Mouse (Mus musculus) thymus, postnatal 36 days (tissue): ENCODE results near the gene Egflam.

Experiments
- DNase-seq, 2 experiments: peaks; one replicate each; pipeline ENCODE4 v3.0.0; 2022; ENCODE audit warnings: mixed read lengths in 2 of 2

Egflam gene

DNA sequence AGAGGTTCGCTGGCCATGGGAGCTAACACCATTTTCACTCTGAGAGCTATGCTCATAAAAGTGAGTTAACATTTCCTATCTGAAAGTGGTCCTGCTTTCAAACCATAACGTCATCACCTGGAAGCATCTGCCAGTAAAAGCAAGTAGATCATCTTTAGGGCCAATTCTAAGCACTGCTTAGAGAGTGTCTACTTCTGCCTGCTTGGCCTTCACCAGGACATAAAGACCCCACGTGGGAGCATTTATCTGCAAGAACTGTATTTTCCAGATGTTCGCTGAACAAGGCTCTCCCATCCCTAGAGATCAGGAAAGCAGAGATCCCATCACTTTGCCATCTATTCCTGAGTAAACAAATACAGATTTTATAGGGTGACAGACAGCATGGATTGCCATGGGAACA is 108.2 kb downstream of the Egflam start:
- DNase-seq, result no peak

DNA sequence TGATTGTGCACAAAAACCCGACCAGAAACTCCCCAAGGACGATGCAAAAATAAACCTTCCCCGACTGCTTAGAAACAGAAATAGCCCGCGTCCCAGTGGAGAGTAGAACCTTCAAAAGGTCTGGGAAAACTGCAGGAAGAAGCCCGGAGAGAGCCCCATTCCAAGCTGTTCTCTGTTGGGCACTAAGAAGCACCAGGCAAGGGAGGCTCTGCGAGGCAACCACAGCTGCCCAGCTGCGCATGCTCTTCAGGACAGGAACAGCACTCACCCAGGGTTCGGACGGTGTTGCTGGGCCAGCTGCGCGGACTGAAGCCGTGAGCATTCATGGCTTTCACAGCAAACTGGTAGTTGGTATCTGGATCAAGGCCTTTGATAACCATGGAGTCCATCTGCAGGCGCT is 108.7 kb downstream of the Egflam start:
- DNase-seq, result no peak

DNA sequence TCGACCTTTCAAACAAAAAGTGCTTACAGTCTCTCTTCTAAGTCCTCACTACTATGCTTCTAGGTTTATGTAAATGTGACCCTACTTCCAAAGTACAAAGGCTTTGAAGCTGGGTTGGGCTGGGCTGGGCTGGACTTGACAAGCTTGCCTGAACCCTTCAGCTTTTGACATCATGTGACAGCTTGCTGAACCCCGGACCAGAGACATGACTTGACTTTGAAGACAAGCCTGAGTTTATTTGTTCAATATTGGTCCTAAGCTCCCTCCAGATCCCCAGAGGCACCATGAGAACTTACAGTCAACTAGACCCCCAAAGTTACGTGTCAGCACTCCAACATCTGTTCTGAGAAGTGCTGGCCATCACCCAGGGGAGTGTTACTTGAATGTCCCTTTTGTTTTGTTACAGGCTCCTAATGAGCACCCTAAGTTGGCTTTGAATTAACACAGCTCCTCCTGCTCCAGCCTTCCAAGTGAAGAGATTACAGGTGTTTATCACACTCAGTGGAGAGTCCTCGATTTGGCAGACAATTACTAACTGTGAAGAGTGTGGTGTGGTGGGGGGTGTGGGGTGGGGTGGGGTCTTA is 109.3 kb downstream of the Egflam start:
- no peak for DNase-seq

DNA sequence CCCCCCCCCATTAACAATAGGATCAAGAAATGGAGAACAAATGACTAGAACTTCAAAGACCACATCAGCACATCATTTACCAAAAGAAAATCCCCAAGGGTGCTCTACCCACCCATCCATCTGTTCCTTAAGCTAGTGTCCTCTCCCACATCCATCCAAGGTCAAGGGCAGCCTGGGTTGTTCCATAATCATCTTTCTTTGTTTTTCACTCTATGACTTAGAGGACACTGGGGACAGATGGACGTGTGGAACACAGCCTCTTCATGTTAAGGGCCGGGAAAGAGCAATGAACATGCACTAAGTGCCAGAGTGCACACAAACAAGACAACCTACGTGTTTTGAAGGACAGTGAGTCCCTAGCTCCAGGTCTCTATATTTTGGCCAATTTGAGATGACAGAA is 110.3 kb downstream of the Egflam start:
- DNase-seq, result no peak

DNA sequence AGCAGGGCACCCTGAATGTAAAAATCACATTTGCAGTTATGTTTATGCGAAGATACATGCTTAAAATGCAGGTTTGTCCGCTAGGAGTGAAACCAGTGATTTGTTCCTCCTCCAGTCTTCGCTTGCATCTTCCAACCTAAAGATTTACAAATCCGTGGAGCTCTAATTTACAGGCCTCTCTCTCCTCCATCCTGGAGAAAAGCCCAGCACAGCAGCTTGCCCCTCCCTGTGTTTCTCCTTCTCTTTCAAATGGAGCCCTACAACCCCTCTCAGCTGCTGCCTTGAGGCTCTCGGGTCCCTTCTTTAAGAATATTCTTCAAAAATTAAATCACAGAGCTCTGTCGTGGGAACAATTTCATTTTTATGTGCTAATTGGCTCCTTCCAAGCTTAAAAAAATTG is 116.6 kb downstream of the Egflam start:
- no peak for DNase-seq

DNA sequence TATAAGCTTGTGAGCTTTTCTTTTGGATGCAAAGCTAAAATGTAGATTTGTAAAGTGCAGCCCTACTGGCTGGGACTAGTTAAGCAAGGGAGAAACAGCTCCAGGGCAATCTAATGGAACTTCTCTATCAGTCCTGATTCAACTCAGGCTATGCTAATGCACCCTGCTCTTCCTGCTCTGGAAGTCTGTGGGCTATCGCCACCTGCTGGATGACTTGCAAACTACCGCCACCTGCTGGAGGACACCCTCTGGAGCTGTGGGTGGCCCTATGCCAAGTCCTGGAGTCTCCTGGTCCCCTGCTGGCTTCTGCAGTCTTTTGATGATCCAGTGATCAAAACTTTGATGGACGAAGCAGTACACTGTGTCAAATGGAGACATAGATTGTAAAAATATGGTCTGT is 134.4 kb downstream of the Egflam start:
- DNase-seq, result peak; percentile 49 to 50

DNA sequence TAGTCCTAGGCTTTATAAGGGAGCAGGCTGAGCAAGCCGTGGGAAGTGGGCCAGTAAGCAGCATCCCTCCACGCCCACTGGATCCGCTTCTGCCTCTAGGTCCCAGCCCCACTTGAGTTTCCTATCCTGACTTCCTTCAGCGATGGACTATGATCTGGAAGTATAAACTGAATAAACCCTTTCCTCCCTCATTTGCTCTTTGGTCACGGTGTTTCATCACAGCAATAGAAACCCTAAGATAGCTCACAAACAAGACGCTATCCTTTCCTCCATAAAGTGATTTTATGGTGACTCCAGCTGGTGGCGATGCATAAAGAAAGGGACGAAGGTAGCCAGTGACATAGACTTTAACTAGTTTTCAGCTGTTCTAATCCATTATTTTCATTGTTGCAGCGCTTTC is 134.9 kb downstream of the Egflam start:
- no peak for DNase-seq

DNA sequence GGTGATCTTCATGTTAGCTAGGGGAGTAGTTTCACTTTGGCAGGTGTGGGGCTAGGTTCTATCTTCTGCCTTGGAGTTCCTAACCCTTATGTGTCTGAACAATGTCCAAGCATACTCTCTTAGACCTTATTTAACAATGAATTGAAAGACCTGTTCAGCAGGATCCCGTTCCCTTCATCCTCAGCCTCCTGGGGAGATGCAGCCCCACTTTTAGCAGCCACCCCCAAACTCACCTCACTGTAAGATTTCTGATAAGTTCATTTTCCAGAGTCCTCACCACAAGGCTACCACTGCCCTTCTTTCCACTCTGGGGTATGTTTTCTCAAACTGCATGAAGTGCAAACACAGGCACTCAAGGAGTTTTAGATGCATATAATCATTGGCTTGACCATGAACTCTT is 136.8 kb downstream of the Egflam start:
- DNase-seq, result no peak

DNA sequence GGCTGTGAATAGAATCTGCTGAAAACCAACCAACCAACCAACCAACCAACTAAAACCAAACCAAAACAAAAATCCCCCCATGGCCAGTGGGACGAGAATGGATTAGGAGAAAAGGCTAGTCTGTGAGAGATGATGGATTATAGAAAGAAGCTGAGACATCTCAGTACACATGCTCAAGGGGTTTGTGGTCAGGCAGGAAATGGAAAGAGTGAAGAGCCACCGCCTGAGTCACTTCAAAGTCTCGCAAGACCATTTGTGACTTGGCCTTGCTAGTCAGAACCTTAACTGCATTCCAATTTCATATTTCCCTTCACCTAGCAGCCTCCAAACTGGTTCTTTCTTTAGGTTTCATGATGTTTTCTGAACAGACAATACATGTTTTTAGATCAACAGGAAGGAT is 141.6 kb downstream of the Egflam start:
- no peak for DNase-seq

DNA sequence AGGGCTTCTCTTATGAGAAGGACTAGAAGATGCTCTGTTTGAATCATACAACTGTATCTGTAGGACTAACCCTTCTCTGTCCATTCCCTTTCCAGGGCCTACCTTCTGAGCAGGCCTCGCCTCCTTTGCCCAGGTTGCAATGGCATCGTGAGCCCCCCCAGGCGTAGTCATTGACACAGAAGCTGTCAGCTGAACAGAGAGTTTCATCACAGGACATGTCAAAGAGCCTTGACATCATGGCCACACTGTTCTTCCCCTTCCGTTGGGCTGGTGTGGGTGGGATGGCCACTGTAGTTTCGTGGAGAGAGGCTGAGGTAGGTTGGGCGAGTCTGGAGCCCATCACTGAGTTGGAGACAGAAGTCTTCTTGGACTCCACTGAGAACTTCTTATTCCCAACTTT is 144.9 kb downstream of the Egflam start:
- DNase-seq, result no peak

DNA sequence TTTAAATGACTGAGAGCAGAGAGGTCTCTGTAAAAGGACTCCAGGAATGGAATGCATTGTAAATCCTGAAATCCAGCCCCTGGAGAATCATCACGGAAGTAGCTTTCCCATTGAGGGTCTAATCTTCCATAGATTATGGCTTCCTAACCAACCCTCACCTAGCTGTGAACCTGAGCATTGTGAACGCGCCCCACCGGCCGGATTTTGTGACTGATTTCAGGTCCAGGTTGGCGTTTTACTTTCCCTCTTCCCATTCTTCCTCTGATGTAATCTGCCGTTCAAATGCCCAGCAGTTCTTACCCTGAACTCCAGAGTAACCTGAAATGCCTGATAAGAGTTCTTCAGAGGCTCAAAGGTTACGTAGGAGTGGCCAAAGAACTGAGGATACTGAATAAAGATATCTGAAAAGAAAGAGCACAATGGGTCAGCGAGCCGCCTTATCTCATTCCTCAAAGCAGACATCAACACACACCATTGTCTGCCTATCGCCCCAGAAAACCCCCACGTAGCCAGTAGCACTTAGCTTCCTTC is 146.0 kb downstream of the Egflam start:
- no peak for DNase-seq

DNA sequence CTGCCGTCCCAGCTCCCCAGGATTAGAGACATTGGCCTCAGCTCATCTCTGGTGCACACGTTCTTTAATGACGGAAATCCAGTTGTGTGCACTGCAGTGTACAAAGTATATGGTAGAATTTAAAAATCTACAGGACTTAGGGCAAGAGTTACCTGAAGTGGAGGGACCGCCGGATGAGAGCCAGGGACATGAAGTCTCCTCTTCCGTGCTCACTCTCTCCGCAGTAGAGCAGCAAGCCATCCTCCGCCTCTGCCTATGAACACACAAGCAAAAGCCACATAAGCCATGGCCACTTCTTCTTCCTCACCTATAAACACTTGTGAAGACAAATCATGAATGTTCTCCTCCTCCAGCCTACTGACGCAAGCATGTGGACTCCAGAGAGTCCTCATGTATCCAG is 147.2 kb downstream of the Egflam start:
- no peak for DNase-seq

DNA sequence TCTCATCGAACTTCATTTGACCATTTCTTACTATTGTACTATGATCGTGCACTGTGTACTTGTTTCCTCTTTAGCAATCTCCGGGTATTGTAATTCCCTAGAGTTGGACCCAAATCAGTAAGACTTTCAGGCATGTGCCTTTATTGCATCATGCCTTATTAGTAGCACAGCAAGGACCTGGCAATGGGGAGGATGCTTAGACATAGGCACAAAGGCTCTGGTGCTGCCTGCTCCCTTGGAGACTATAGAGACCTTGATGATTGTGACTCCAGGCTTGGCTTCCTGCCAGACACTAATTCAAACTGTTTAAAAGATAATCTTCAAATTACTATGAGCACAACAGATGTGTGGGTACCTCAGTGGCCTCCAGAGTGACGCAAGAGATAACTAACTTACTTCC is 149.0 kb downstream of the Egflam start:
- no peak for DNase-seq

DNA sequence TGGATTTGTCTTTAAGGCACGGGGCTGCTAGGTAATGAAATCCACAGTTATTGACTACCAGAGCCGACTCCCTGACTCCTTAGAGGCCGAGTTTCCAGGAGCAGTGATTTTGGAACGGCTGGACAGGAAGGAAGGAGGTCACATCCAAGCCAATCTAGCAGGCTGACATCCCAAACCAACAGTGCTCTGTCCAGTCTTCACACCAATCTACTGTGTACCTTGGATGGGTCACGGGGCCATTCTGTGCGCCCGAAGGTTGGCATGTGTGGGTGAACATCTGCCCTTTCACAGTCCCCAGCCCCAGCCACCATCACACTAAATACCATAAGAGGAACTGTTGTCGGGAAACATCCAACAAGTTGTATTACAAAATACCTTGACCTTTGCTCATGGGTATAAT is 150.9 kb downstream of the Egflam start:
- DNase-seq, result no peak

DNA sequence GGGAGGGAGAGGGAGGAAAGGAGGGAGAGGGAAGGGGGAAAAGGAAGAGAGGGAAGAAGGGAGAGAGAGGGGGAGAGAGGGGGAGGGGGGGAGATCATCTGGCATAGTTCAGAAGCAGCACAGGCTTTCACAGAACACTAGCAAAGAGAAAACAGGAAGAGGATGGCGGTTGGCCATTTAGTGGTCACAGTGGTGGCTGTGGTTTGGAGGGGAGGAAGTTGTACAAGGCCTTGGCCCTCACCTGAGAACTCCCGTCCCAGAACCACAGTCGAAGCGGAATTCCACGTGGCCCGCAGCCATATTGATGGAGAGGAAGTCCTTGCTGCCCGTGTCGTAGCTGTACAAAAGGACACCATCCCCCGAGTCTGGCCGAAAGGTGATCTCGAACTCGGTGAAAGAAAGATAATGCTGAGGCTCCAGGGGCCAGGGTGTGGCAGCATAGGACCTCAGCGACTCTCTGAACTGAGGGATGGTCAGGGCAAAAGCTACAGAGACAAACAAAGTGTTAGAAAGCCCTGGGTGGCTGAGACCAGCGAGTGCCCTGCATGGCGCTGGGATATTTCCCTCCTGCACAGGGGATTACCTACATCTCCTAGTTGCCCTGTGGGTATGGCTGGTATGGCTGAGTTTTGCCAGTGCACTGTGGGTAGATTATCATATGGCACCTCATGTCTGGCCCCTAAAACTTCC is 155.9 kb downstream of the Egflam start:
- no peak for DNase-seq

DNA sequence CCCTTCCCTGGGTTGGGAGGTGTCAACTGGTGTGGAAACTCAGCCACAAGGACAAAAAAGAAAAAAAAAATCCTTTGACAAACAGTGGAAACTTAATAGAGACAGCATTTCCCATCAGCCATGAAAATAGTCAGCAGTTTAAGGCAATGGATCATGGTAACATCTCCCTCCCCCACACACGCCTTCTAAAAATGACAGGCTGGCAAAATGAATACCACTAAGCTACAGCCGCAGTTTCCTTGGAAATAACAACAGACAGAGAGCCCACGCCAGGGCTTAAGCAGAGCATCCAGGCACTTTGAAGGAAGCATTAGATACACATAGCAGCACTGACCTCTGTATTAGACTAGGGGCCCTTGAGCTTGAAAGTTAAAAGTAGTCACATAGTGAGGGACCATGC is 157.2 kb downstream of the Egflam start:
- DNase-seq, result no peak

DNA sequence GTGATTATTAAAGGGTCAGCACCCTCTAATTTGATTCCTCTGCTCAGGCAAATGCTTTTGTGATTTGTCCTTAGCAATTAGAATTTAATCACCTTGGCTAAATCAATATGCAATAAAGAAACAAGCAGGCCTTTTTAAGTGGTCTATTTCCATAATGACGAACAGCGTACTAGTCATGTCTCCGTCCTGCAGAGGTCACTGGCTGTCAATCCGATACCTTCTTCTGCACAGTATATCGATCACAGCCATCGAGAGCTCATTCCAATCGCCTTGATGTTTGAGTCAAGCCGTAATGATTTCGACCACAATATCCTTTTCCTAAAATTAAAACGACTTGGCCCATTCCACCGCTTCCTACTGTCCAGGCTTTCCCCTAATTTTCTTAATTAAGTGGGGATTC is 158.3 kb downstream of the Egflam start:
- DNase-seq, result no peak

DNA sequence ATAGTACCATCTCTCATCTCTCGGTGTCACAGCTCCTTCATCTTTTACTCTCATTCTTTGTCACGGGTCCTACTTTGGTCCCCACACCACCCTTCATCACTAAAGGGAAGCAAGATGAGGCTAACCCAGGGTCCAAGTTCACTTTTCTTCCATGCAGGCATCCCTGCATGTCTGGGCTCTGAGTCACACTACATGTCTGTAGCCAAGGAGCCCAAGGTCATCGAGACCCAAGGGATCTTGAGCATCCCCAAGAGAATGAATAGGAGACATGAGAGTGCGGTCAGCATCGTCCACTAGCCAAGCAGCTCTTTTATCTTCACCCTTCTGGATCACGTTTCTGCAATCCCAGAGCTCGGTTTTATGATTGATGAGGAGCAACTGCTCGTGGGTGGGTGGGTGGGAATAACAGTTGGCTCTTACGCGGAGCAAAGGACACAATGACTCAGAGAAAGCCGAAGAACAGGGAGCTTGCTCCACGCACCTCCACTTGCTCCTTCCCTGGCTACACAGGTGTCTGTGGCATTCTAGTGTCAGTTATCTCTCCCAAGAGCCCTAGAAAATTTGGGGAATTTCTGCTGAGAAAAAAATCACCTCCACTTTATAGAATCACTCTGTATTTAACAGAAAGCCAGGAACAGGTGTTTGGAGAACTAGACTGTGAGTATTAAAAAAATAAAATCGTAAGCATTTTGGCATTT is 164.7 kb downstream of the Egflam start:
- DNase-seq, result no peak

DNA sequence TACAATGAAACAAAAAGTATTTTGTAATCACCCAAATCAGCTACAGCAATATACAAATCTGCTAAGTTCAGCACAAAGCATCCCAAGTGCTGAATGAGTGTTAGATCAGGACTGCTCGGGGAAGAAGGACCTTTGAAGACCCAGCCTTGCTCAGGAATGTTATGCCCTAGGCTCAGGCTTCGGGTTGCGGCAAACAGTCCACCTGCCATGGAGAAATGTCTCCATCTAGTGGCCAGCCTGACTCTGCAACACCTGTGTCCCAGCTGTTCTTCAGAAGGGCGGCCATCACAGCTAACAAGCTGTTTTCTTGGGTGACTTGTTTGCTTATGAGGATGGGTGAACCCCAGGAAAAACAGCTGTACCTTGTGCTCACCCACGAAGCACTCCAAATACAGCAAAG is 172.0 kb downstream of the Egflam start:
- peak; percentile 31 to 35 for DNase-seq

DNA sequence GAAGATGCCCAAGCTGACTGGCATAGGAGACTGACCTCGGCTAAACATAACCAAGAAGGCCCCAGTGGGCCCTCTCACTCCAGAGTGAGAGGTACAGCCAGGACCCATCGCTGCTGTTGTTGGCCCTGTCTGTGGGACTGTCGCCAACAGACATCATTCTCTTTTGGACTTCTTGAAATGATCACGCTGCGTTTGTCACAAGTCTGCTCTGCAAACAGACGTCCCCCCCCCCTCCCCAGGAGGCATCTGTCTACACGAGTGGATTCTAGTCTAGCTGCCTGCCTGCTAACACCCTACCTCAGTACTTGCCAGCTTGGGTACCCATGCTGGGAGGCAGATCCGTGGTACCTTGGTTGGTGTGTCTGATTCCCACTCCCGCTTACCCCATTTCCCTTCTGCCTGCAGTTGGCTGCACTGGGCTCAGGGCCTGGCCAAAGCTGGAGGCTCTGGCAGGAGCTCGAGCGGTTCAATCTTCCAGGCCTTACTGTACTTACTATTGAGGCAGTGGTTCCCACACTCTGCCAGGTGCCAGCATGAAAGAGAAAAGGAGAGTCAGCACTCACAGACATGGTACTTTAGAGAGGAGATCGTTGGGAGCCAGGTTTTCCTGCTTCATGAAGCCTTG is 173.9 kb downstream of the Egflam start:
- no peak for DNase-seq

DNA sequence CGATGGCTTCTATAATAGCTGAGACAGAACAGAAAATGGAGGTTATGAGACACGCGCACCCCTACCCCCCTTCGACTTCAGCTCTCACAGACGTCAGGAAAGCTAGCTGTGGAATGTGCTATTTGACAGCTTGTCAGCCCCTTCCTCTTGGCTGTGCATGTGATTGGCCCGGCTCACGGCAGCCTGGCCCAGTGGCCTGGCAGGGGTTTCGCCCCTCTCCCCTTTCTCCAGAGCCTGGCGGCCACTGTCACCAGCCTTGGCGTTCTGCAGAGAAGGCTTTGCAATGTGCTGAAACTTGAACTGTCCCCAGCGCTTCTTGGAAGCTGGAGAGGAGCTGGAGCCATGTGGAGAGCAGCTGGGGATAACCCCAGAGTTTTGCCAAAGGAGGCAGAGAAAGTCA is 175.4 kb downstream of the Egflam start:
- DNase-seq, result no peak

DNA sequence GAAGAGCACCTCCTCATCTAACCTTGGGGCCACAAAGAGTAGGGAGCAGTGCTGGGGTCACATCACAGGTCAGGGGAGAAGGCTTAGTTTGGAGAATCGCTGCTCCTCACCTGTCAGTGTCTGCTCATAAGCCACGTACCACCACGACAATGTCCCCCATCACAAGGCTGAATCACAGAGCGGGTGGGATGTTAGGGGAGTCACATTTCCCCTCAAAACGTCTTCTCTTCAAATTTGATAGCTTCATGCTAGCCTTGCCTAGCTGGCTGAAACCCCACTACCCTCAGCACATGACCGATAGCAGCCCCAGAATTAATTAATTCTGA is 181.0 kb downstream of the Egflam start:
- no peak for DNase-seq

DNA sequence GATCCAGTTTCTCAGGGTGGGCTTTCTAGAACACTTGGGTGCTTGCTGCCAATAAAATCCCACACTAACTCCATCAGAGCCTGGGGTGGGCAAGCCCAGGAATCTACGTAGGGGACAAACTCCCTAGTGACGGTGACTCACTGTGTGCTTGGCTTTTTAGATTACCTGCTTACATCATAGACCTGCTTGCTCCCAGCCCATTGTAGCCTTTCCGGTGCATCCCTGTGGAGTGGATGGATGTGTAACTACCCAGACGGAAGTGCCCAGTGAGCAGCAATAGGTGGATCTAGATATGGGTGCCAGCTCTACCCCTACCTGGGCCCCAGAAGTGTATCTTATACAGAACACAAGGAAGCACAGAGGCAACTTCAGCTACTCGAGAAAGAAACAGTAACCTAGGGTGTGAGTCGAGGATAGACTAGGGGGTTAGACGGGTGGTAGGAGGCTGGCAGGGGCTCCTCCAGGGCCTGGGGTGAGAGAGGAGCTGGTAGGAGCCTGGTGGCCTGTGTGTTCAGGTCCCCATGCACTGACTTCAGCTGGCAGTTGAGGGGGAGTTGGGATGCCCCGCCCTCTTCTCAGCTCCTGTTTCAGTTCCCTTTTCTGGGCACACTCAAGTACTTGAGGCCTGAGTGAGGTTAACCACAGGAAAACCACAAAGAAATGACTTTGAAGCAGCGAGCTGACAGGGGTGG is 181.5 kb downstream of the Egflam start:
- peak; percentile 3 to 10 for DNase-seq
